Mouse (Mus musculus) testis, adult 2 months (tissue): Measurements from ENCODE around the gene Hist1h2ad. TPM values are rescaled to one million over a fixed set of nuclear protein-coding genes. Genes with fewer than 3 reads are reported as not detected.
"Not testable (repeated sequence)": the region's sequence is repeated elsewhere in the genome, so short reads cannot be mapped to it uniquely, and the experiment has no call there.

Source experiments
- H3K27ac ChIP-seq: fragments of 200-500 bp; 2 replicates; pipeline ENCODE4 v1.5.1; 2012; ENCODE audit warnings: low read depth, low read length; ENCODE audit not compliant: control insufficient read depth, insufficient read depth
- H3K27me3 ChIP-seq: fragments of 200-500 bp; 2 replicates; pipeline ENCODE4 v1.6.1; 2012; ENCODE audit warnings: mild to moderate bottlenecking, low read length, moderate library complexity; ENCODE audit not compliant: control insufficient read depth, insufficient read depth
- H3K36me3 ChIP-seq: fragments of 200-500 bp; 2 replicates; pipeline ENCODE4 v1.6.1; 2012; ENCODE audit warnings: mild to moderate bottlenecking, low read length; ENCODE audit not compliant: control insufficient read depth, insufficient read depth
- H3K4me1 ChIP-seq: fragments of 200-500 bp; 2 replicates; pipeline ENCODE4 v1.6.1; 2012; ENCODE audit warnings: low read length; ENCODE audit not compliant: control insufficient read depth, insufficient read depth
- H3K4me3 ChIP-seq: fragments of 200-500 bp; 2 replicates; pipeline ENCODE4 v1.5.1; 2012; ENCODE audit warnings: low read depth, mild to moderate bottlenecking, low read length, moderate library complexity, mixed read lengths; ENCODE audit not compliant: control insufficient read depth
- CTCF ChIP-seq: fragments of 200-500 bp; IDR thresholded peaks from 2 replicates; pipeline ENCODE4 v1.5.1; 2012; ENCODE audit warnings: low read depth, mild to moderate bottlenecking, inconsistent platforms, low read length, moderate library complexity; ENCODE audit not compliant: control insufficient read depth, insufficient read depth, insufficient replicate concordance
- POLR2A ChIP-seq: fragments of 200-500 bp; IDR thresholded peaks from 2 replicates; pipeline ENCODE4 v1.6.1; 2012; ENCODE audit warnings: low read depth, mild to moderate bottlenecking, inconsistent platforms, low read length, moderate library complexity; ENCODE audit not compliant: control insufficient read depth
- polyA plus RNA-seq: library from polyadenylated mRNA; depleted of rRNA; stranded (reverse); fragments of >200 nt; gene quantifications from 2 replicates; pipeline ENCODE4 v1.2.3, GENCODE M21; 2012

The Hist1h2ad gene
- polyA plus RNA-seq, 1 experiment, result 1.0 TPM

DNA sequence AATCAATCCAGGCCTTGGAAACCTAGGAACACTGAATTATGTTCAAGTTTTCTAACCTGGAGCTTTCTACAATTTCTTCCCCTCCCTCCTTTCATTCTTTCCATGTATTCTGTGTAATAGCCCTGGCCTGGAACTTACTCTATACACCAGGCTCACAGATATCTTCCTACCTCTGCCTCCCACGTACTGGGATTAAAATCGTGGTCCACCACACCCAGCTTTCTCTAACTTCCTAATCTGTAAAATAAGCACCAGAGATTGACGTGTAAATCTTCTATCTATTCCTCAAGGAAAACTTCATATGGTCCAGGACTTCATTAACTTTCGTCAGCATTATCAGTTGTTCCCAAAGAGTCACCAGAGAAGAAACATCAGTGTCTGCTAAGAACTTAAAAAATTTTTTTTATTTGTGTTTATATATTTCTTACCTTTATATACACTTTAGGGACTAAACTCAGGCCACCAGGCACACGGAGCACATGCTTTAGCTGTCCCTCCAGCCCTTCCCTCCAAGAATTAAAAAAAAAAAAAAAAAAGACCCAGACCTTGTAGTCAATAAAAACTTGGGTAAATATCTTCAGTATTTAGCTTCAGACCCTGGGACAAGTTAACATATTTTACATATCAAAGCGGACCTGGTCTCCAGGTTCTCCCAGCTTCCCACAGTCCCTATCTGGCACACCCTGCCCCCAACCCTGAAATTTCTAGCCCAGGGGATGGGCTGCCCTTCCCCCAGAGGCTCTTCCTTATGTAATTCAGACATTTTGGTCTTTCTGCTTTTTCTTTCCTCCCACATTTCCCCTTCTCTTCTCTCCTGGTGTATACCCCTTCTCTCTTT is 8.3 kb downstream of the Hist1h2ad start:
- H3K27ac ChIP-seq, result no peak overlapping the region
- no peak overlapping the region for H3K4me3 ChIP-seq
- no peaks in the 10 kb centered on the region for H3K36me3 ChIP-seq
- H3K4me1 ChIP-seq, result peaks cover 8% of the 10 kb centered on the region; the same call in 1 of the 2 replicates
- TF ChIP-seq POLR2A, result no peak
- TF ChIP-seq CTCF, result no peak
- H3K27me3 ChIP-seq, result no peaks in the 10 kb centered on the region

DNA sequence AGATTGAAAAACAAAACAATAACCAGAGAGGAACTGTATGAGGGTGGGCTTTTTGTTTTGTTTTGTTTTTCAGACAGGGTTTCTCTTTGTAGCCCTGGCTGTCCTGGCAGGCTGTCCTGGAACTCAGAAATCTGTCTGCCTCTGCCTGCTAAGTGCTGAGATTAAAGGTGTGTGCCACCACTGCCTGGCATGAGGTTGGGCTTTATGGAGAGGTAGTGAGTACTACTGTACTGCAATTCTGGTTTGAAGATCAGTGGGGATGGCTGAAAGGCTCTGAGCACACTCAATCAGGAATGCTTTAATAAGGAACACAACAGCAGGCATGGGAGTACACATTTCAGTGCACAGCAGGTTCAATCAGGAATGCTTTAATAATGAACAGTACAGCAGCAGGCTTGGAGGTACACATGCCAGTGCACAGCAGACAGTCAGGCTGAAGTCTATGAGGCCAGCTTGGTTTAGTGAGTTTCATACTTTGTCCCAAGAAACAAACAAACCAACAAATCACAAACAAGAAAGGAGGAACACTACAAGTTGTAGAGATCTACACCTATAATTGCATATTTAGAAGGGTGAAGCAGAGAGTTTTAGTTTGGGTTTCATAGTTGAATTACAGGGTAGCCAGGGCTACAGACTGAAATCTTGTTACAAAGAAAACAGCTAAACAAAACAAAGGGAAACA is 9.3 kb downstream of the Hist1h2ad start:
- H3K4me1 ChIP-seq, result peaks cover 8% of the 10 kb centered on the region; the same call in 1 of the 2 replicates
- H3K36me3 ChIP-seq, result no peaks in the 10 kb centered on the region
- H3K4me3 ChIP-seq, result no peak overlapping the region
- TF ChIP-seq POLR2A (no peak), CTCF (no peak)
- no peak overlapping the region for H3K27ac ChIP-seq
- no peaks in the 10 kb centered on the region for H3K27me3 ChIP-seq

DNA sequence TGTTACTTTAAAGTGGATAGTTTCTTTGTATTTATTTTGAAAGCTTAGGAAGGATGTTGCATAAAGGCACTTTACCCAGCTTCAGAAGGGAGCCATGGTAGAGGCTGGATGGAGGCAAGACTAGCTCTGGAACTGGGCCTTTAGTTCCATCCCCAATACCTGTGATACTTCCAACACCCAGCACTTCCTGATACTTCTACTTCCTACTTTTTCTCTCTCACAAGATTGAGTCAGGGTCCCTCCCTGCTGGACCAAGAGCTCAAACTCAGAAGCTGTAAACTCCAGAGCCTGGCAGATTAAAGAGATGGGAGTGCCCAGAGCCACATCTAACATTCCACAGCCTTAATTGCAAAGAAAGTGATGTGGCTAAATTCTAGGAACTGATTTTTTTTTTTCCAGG is 10.2 kb downstream of the Hist1h2ad start:
- Histone ChIP-seq H3K27ac (no peak overlapping the region), H3K36me3 (no peaks in the 10 kb centered on the region), H3K4me1 (peaks cover 8% of the 10 kb centered on the region; the same call in 1 of the 2 replicates), H3K4me3 (no peak overlapping the region), H3K27me3 (no peaks in the 10 kb centered on the region)
- TF ChIP-seq CTCF (no peak), POLR2A (no peak)

DNA sequence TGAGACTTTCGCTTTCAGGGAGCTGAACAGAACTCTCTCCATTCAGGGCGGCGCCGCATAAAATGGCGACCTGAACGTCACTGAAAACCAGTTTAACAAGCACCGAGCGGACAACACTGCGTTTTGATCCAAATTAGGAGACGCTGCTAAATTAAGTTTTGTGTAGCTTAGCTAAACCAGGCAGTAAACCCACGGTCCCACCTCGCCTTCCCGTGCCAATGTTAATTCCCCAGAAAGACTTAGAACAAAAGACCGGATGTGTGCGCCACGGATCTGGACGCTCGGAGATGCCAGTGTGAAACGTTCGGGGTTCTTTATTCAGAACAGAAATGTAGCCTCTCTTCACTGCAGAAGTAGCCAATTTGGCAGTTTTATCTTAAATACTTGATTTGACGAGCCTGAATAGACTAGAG is 10.9 kb downstream of the Hist1h2ad start:
- no peaks in the 10 kb centered on the region for H3K27me3 ChIP-seq
- H3K27ac ChIP-seq, result peak overlapping the region; percentile 84
- peaks cover 8% of the 10 kb centered on the region; the same call in 1 of the 2 replicates for H3K4me1 ChIP-seq
- TF ChIP-seq POLR2A (no peak), CTCF (no peak)
- H3K4me3 ChIP-seq, result peak overlapping the region; percentile 79
- no peaks in the 10 kb centered on the region for H3K36me3 ChIP-seq

DNA sequence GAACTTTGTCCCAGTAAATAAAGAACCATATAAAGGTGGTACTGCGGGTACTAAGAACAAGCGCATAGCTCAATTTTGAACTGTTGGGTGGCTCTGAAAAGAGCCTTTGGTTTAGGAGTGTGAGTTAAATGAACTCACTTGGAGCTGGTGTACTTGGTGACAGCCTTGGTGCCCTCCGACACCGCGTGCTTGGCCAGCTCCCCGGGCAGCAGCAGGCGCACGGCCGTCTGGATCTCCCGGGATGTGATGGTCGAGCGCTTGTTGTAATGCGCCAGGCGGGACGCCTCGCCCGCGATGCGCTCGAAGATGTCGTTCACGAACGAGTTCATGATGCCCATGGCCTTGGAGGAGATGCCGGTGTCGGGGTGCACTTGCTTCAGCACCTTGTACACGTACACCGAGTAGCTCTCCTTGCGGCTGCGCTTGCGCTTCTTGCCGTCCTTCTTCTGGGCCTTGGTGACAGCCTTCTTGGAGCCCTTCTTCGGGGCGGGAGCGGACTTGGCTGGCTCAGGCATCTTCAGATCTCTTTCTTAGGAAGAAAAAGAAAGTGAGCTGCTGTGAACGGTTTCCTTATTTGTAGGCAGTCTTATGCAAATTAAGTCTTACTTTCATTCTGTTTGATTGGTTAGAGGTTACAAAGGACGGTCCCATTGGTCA is 11.4 kb downstream of the Hist1h2ad start:
- H3K36me3 ChIP-seq, H3K27me3 ChIP-seq, H3K27ac ChIP-seq, H3K4me1 ChIP-seq: not testable (repeated sequence)
- TF ChIP-seq POLR2A, result peak; percentile 53; the same call in 1 of the 2 replicates
- H3K4me3 ChIP-seq, result peak overlapping the region; percentile 55; the same call in 1 of the 2 replicates

DNA sequence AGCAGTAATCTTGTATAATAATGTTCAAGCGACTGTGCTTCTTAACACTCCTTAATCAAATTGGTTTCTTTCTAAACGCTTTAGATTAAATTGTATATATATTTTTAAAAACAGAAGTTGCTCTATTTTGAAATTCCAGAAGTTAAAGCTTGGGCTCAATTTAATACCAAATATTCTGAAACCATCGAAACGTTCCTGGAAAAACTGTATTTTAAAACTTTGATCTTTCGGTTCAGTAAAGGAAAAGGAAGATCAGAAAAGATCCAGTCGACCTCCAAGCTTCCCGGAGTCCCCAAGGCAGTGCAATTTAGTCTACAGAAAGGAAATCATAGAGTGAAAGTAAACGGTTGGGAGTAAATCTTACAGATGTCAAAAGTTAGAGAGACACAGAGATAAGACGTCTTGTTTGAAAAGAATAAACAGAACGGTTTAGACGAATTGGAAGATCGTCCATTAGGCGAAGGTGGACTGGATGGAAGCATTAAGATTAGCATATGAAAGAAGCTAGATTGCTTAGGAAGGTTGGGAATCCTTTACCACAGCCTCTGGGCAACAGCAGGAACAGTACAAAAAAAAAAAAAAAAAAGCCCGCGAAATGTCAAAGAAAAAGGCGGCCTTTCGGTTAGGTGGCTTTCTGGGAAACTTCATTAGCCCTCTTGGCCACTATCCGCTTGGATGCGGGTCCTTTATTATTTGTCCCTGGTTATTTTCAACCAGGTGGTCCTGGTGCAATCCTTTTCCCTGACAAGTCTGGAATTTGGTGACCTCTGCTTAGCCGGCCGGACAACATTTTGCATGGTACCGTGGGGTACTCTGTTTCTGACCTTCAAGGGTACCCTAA is 12.1 kb downstream of the Hist1h2ad start:
- Histone ChIP-seq H3K4me3 (no peak overlapping the region), H3K4me1 (peaks cover 7% of the 10 kb centered on the region; the same call in 1 of the 2 replicates), H3K36me3 (no peaks in the 10 kb centered on the region), H3K27ac (peak overlapping the region; percentile 32; the same call in 1 of the 2 replicates), H3K27me3 (no peaks in the 10 kb centered on the region)
- TF ChIP-seq POLR2A, result no peak
- no peak for TF ChIP-seq CTCF
